Mouse (Mus musculus): Measurements from ENCODE around the gene Mas1. TPM values are rescaled to one million over a fixed set of nuclear protein-coding genes. Genes with fewer than 3 reads are reported as not detected.

The Mas1 gene
- polyA plus RNA-seq, 1 experiment from 2014 or later, result 0.81 TPM

- Histone ChIP-seq H3K4me3 (ENCODE audit: low read depth, low read length) (no peak overlapping the region), H3K27ac (replicated peaks; ENCODE audit: low read depth, low read length) (no peak overlapping the region), H3K4me2 (ENCODE audit: low read depth, severe bottlenecking) (no peak overlapping the region), H3K27me3 (ENCODE audit: control insufficient read depth, insufficient read depth, low read length) (no peaks in the 10 kb centered on the region), H3K36me3 (ENCODE audit: control insufficient read depth, insufficient read depth, low read length) (no peaks in the 10 kb centered on the region), H3K4me1 (ENCODE audit: control insufficient read depth, insufficient read depth, low read length) (peaks cover 5% of the 10 kb centered on the region), H3K9me3 (ENCODE audit: control insufficient read depth, low read length) (no peaks in the 10 kb centered on the region), H3K9ac (ENCODE audit: low read length) (no peak overlapping the region)
- 84% methylated on average over 3 of the region's 3 CpGs for WGBS
- ATAC-seq (ENCODE audit: insufficient number of reproducible peaks, low FRiP score, low TSS enrichment, low read depth), result no peak
- no peak for DNase-seq (ENCODE audit: low spot score)
These were observed 2.5 kb downstream of the Mas1 start for GRCm38 (mm10) chr17:12865407-12865806.

GRCm38 (mm10) chr17:12864111-12864510 is 3.8 kb downstream of the Mas1 start:
- Histone ChIP-seq H3K9me3 (ENCODE audit: control insufficient read depth, low read length) (no peaks in the 10 kb centered on the region), H3K4me3 (ENCODE audit: low read depth, low read length) (no peak overlapping the region), H3K9ac (ENCODE audit: low read length) (no peak overlapping the region), H3K4me2 (ENCODE audit: low read depth, severe bottlenecking) (no peak overlapping the region), H3K27ac (replicated peaks; ENCODE audit: low read depth, low read length) (no peak overlapping the region), H3K4me1 (ENCODE audit: control insufficient read depth, insufficient read depth, low read length) (peaks cover 5% of the 10 kb centered on the region), H3K36me3 (ENCODE audit: control insufficient read depth, insufficient read depth, low read length) (no peaks in the 10 kb centered on the region), H3K27me3 (ENCODE audit: control insufficient read depth, insufficient read depth, low read length) (no peaks in the 10 kb centered on the region)
- ATAC-seq (ENCODE audit: insufficient number of reproducible peaks, low FRiP score, low TSS enrichment, low read depth), result no peak
- DNase-seq (ENCODE audit: low spot score), result no peak

- DNase-seq (ENCODE audit: low spot score) (no peak), ATAC-seq (ENCODE audit: insufficient number of reproducible peaks, low FRiP score, low TSS enrichment, low read depth) (no peak)
- WGBS, result 78% methylated on average over 8 of the region's 8 CpGs
- no peaks in the 10 kb centered on the region for H3K36me3 ChIP-seq (ENCODE audit: control insufficient read depth, insufficient read depth, low read length)
- no peaks in the 10 kb centered on the region for H3K4me1 ChIP-seq (ENCODE audit: control insufficient read depth, insufficient read depth, low read length)
- H3K9ac ChIP-seq (ENCODE audit: low read length), result no peak overlapping the region
- no peak overlapping the region for H3K4me2 ChIP-seq (ENCODE audit: low read depth, severe bottlenecking)
- no peak overlapping the region for H3K4me3 ChIP-seq (ENCODE audit: low read depth, low read length)
- H3K27me3 ChIP-seq (ENCODE audit: control insufficient read depth, insufficient read depth, low read length), result no peaks in the 10 kb centered on the region
- H3K9me3 ChIP-seq (ENCODE audit: control insufficient read depth, low read length), result no peaks in the 10 kb centered on the region
- H3K27ac ChIP-seq (replicated peaks; ENCODE audit: low read depth, low read length), result no peak overlapping the region
These were observed 8.9 kb downstream of the Mas1 start for GRCm38 (mm10) chr17:12859006-12859520.

- Histone ChIP-seq H3K27ac (replicated peaks; ENCODE audit: low read depth, low read length) (no peak overlapping the region), H3K4me1 (ENCODE audit: control insufficient read depth, insufficient read depth, low read length) (no peaks in the 10 kb centered on the region), H3K27me3 (ENCODE audit: control insufficient read depth, insufficient read depth, low read length) (no peaks in the 10 kb centered on the region), H3K36me3 (ENCODE audit: control insufficient read depth, insufficient read depth, low read length) (no peaks in the 10 kb centered on the region), H3K4me2 (ENCODE audit: low read depth, severe bottlenecking) (no peak overlapping the region), H3K9me3 (ENCODE audit: control insufficient read depth, low read length) (no peaks in the 10 kb centered on the region), H3K4me3 (ENCODE audit: low read depth, low read length) (no peak overlapping the region), H3K9ac (ENCODE audit: low read length) (no peak overlapping the region)
- DNase-seq (ENCODE audit: low spot score), result no peak
- WGBS, result 48% methylated on average over 4 of the region's 4 CpGs
- ATAC-seq (ENCODE audit: insufficient number of reproducible peaks, low FRiP score, low TSS enrichment, low read depth), result no peak
These were observed 9.9 kb downstream of the Mas1 start for GRCm38 (mm10) chr17:12858072-12858471.

- Histone ChIP-seq H3K4me2 (ENCODE audit: low read depth, severe bottlenecking) (no peak overlapping the region), H3K9me3 (ENCODE audit: control insufficient read depth, low read length) (no peaks in the 10 kb centered on the region), H3K9ac (ENCODE audit: low read length) (no peak overlapping the region), H3K27ac (replicated peaks; ENCODE audit: low read depth, low read length) (no peak overlapping the region), H3K27me3 (ENCODE audit: control insufficient read depth, insufficient read depth, low read length) (no peaks in the 10 kb centered on the region), H3K4me3 (ENCODE audit: low read depth, low read length) (no peak overlapping the region), H3K36me3 (ENCODE audit: control insufficient read depth, insufficient read depth, low read length) (no peaks in the 10 kb centered on the region), H3K4me1 (ENCODE audit: control insufficient read depth, insufficient read depth, low read length) (no peaks in the 10 kb centered on the region)
- 54% methylated on average over 3 of the region's 3 CpGs for WGBS
- DNase-seq (ENCODE audit: low spot score) (no peak), ATAC-seq (ENCODE audit: insufficient number of reproducible peaks, low FRiP score, low TSS enrichment, low read depth) (no peak)
These were observed 10.5 kb downstream of the Mas1 start for GRCm38 (mm10) chr17:12857395-12857794.

- Histone ChIP-seq H3K27ac (replicated peaks; ENCODE audit: low read depth, low read length) (no peak overlapping the region), H3K27me3 (ENCODE audit: control insufficient read depth, insufficient read depth, low read length) (no peaks in the 10 kb centered on the region), H3K36me3 (ENCODE audit: control insufficient read depth, insufficient read depth, low read length) (no peaks in the 10 kb centered on the region), H3K9ac (ENCODE audit: low read length) (no peak overlapping the region), H3K4me2 (ENCODE audit: low read depth, severe bottlenecking) (no peak overlapping the region), H3K4me1 (ENCODE audit: control insufficient read depth, insufficient read depth, low read length) (no peaks in the 10 kb centered on the region), H3K4me3 (ENCODE audit: low read depth, low read length) (no peak overlapping the region), H3K9me3 (ENCODE audit: control insufficient read depth, low read length) (no peaks in the 10 kb centered on the region)
- 95% methylated on average over 11 of the region's 11 CpGs for WGBS
- no peak for ATAC-seq (ENCODE audit: insufficient number of reproducible peaks, low FRiP score, low TSS enrichment, low read depth)
- DNase-seq (ENCODE audit: low spot score), result no peak
These were observed 13.6 kb downstream of the Mas1 start for GRCm38 (mm10) chr17:12854386-12854785.

GRCm38 (mm10) chr17:12853821-12854220 is 14.1 kb downstream of the Mas1 start:
- H3K27me3 ChIP-seq (ENCODE audit: control insufficient read depth, insufficient read depth, low read length), result no peaks in the 10 kb centered on the region
- no peak overlapping the region for H3K4me3 ChIP-seq (ENCODE audit: low read depth, low read length)
- no peaks in the 10 kb centered on the region for H3K4me1 ChIP-seq (ENCODE audit: control insufficient read depth, insufficient read depth, low read length)
- DNase-seq (ENCODE audit: low spot score) (no peak), ATAC-seq (ENCODE audit: insufficient number of reproducible peaks, low FRiP score, low TSS enrichment, low read depth) (no peak)
- no peak overlapping the region for H3K9ac ChIP-seq (ENCODE audit: low read length)
- H3K4me2 ChIP-seq (ENCODE audit: low read depth, severe bottlenecking), result no peak overlapping the region
- no peak overlapping the region for H3K27ac ChIP-seq (replicated peaks; ENCODE audit: low read depth, low read length)
- 77% methylated on average over 2 of the region's 2 CpGs for WGBS
- no peaks in the 10 kb centered on the region for H3K9me3 ChIP-seq (ENCODE audit: control insufficient read depth, low read length)
- no peaks in the 10 kb centered on the region for H3K36me3 ChIP-seq (ENCODE audit: control insufficient read depth, insufficient read depth, low read length)

- Histone ChIP-seq H3K4me2 (ENCODE audit: low read depth, severe bottlenecking) (no peak overlapping the region), H3K27me3 (ENCODE audit: control insufficient read depth, insufficient read depth, low read length) (no peaks in the 10 kb centered on the region), H3K27ac (replicated peaks; ENCODE audit: low read depth, low read length) (no peak overlapping the region), H3K9ac (ENCODE audit: low read length) (no peak overlapping the region), H3K4me3 (ENCODE audit: low read depth, low read length) (no peak overlapping the region), H3K9me3 (ENCODE audit: control insufficient read depth, low read length) (no peaks in the 10 kb centered on the region), H3K36me3 (ENCODE audit: control insufficient read depth, insufficient read depth, low read length) (no peaks in the 10 kb centered on the region), H3K4me1 (ENCODE audit: control insufficient read depth, insufficient read depth, low read length) (no peaks in the 10 kb centered on the region)
- DNase-seq (ENCODE audit: low spot score) (no peak), ATAC-seq (ENCODE audit: insufficient number of reproducible peaks, low FRiP score, low TSS enrichment, low read depth) (no peak)
- 70% methylated on average over 11 of the region's 11 CpGs for WGBS
These were observed 16.3 kb downstream of the Mas1 start for GRCm38 (mm10) chr17:12851689-12852088.

- no peaks in the 10 kb centered on the region for H3K36me3 ChIP-seq (ENCODE audit: control insufficient read depth, insufficient read depth, low read length)
- ATAC-seq (ENCODE audit: insufficient number of reproducible peaks, low FRiP score, low TSS enrichment, low read depth) (no peak), DNase-seq (ENCODE audit: low spot score) (no peak)
- no peak overlapping the region for H3K27ac ChIP-seq (replicated peaks; ENCODE audit: low read depth, low read length)
- H3K9me3 ChIP-seq (ENCODE audit: control insufficient read depth, low read length), result no peaks in the 10 kb centered on the region
- 90% methylated on average over 8 of the region's 8 CpGs for WGBS
- H3K9ac ChIP-seq (ENCODE audit: low read length), result no peak overlapping the region
- H3K4me3 ChIP-seq (ENCODE audit: low read depth, low read length), result no peak overlapping the region
- no peak overlapping the region for H3K4me2 ChIP-seq (ENCODE audit: low read depth, severe bottlenecking)
- H3K27me3 ChIP-seq (ENCODE audit: control insufficient read depth, insufficient read depth, low read length), result no peaks in the 10 kb centered on the region
- peaks cover 4% of the 10 kb centered on the region for H3K4me1 ChIP-seq (ENCODE audit: control insufficient read depth, insufficient read depth, low read length)
These were observed 18.1 kb downstream of the Mas1 start for GRCm38 (mm10) chr17:12849778-12850382.
